Mouse (Mus musculus) hematopoietic stem cell, adult 5-6 weeks (primary cell): Measurements from ENCODE around the gene Abcb4. TPM values are rescaled to one million over a fixed set of nuclear protein-coding genes. Genes with fewer than 3 reads are reported as not detected.
"Not testable (repeated sequence)": the region's sequence is repeated elsewhere in the genome, so short reads cannot be mapped to it uniquely, and the experiment has no call there.

ENCODE experiments used
- ATAC-seq, 2 experiments: fragments of 125-278 bp in 1 of 2; replicated peaks in 1 of 2; 2 replicates each; pipeline ENCODE4 v1.8.0; 2016 to 2017; ENCODE audit warnings: inconsistent platforms in 2 of 2, mild to moderate bottlenecking in 2 of 2, moderate number of reproducible peaks in 2 of 2, low read depth in 1 of 2, moderate TSS enrichment in 1 of 2; ENCODE audit not compliant: low FRiP score in 2 of 2, poor library complexity in 2 of 2, severe bottlenecking in 2 of 2, insufficient read depth in 1 of 2, low TSS enrichment in 1 of 2
- total RNA-seq: library from RNA; stranded (forward); fragments of 172-1452, 232-1000 nt; gene quantifications from 2 replicates; pipeline ENCODE4 v1.2.3, GENCODE M21; 2017

Abcb4 gene
- total RNA-seq, 1 experiment from 2014 or later: 39.0 TPM

DNA sequence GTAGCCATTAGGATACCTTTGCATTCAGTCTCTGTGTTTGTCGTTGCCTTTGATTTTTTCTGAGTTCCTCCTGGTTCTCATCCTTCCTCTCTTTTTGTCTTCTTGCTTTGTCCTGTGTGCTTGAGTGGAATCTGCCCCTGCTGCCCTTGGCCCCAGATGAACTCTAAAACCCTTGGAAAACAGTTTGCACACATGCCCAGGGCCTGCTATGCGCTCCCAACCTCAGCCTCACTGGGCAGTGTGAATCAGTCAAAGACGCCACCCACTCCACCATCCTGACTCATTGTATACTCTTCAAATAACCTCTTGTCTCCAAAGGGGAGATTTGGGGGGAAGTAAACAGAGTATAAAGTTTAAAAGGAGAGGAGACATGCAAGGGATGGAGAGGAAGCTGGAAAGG, 4.7 kb downstream of the Abcb4 start:
- ATAC-seq: no peak

DNA sequence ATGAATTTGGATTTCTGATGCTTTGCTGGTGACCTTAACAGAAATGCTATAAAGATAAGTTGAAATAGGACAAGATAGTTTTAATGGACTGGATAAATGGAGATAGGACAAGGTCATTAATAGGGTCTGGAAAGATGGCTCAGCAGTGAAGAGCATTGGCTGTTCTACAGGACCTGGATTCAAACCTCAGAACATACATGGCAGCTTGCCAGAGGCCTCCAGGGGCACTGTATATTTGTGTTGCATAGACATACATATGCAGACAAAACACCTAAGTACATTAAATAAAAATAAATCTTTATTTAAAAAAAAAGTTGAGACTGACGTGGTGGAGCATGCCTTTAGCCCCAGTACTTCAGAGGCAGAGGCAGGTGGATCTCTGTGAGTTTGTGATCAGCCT, 7.5 kb downstream of the Abcb4 start:
- ATAC-seq: no peak

DNA sequence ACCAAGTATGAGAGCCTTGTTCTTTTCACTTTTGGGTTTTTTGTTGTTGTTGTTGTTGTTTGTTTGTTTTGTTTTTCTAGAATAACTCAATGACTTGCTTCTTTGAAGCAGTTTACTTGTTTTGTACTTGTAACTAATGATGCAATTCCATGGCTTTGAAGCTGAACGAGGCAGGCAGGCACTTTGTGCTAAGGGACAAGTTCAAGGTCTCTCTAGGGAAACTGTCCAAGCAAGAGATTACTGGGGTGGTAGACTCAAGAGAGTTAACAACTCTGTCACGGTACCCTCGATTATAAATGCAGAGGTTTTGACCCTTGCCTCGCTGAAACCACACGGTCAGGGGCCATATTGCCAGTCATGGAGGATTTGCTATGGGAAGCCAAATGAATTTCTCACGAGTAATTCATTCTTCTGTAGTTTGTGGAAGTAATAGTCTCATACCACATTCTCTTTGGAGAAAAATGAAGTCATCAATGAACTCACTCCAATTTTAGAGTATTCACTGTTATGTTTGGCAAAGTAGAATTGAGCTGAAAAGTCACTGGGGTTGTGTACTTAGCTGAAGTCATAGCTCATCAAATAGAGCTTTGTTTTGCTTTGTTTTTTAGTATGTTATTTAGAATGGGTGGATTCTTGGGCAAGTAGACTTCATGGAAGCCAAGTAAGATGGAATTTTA, 8.8 kb downstream of the Abcb4 start:
- ATAC-seq: no peak

DNA sequence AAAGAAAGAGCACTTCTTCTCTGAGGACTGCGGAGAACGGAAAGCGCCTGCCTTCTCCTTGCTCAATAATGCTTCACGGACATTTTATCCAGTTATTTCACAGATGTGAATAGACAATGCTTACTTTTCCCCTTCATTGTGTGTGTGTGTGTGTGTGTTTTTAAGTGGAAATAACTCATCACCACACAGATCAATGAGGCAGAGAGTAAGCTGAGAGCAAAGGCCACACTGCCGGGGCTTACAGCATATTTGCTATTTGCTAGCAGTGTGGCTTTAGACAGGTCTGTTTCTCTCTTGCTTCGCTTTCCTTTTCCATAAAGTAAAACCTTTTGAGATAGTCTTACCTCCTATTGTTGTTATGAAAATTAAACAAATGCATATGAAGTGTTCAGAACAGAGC, 11.0 kb downstream of the Abcb4 start:
- ATAC-seq: no peak

DNA sequence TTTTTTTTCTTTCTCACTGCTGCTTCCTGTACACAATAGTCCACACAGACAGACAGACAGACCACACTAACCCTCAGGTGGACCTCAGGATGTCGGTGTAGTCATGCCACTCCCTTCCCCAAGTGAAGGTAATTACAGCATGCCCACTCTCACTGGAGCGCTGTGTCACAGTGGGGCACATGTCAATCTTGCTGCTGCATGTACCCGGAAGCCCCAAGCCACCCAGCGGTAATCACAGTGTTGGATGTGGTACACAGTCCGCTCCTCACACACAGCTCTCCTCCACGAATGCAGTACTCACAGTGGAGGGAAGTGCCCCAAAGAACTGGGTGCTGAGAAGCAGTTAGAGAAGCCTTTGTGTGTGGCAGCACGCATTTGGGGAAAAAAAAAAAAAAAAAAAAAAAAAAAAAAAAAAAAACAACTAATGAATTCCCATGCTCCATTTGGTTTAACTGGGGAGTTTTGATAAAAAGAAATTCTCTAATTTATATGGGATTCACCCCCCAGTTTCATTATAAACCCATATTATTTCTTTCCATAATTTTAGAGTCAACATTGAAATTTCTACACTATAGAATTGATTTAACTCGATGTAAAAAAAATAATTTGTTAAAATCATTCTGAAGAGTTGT, 18.2 kb downstream of the Abcb4 start:
- peak; percentile 92 to 93 for ATAC-seq

DNA sequence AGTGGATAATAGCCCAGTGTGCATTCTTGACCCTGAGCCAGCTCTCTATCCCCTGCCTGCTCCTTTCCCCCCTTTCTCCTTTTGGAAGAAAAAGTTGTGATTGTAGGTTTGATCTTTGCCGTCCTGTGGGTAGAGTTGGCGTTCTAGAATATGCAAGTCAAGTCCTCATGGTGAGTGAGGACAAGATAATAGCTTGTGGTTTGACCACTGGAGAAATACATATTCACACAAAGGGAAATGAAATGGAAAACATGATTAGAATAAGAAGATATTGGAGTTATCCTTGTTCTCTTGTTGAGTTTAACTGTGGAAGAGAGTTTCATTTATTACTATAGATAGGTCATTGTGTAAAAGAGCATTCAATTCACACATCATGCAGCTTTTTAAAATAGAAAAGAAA, 22.9 kb downstream of the Abcb4 start:
- no peak for ATAC-seq

DNA sequence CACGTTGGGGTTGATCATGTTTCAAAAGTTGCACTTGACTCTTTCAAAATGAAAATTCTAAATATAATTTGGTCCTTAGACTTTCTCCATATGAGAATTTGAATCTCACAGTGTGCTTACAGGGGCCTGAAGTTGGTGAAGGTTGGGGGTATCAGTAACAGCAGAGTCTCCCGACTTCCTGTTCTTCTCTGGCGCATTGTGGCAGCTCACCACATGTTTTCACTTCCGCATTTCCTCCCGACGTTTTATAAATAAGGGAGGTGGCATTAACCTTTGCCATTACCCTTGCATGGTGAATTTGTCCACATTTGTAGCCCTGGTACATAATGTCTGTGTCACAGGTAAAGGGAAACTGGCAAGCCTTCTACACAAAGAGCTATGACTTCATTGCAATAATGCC, 23.6 kb downstream of the Abcb4 start:
- ATAC-seq: peak; percentile 97 to 99

DNA sequence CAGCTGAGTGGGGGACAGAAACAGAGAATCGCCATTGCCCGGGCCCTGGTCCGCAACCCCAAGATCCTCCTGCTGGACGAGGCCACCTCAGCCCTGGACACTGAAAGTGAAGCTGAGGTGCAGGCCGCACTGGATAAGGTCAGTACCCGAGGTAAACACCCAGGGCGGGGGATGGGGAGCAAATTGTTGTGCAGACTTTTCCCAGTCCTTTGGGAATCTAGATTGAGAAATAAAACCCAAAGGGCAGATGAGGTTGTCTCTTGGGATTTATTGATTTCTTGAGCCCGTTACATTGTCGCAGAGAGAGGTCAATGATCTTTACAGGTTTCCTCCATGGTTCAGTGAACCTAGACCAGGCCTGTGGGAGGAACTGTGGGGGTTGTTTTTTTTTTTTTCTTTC, 34.9 kb downstream of the Abcb4 start:
- ATAC-seq: no peak

DNA sequence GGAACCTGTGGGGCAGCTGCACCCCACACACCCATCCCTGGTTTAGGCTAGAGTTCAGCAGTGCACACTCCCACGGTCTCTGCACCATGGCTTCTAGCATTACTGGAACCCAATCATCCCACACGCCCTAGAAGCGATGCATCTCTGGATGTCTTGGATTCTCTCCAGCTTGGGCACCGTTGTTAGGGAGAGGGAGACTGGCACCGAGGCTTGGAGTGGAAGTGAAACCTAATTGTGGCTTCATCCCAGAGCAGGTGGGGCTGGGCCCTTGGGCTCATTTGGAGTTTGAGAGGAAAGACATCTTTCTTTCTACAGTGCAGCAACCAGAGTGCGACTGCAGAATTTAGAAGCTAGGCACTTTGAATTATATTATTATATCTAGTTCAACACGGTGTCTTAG, 44.4 kb downstream of the Abcb4 start:
- peak; percentile 22 to 39; a peak in 2 of 4 replicates for ATAC-seq

DNA sequence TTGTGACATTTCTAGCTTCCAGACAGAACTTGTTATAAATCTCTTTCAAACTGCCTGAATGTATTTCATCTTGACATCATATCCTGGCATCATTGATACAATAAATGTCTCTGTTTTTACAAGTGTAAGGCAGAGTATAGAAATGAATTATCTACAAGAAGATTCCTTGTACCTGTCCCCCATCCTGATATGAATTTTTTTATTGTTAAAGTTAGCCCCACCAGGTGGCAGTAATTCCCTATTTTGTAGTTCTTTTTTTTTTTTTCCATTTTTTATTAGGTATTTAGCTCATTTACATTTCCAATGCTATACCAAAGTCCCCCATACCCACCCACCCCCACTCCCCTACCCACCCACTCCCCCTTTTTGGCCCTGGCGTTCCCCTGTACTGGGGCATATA, 47.7 kb downstream of the Abcb4 start:
- not testable (repeated sequence) for ATAC-seq

DNA sequence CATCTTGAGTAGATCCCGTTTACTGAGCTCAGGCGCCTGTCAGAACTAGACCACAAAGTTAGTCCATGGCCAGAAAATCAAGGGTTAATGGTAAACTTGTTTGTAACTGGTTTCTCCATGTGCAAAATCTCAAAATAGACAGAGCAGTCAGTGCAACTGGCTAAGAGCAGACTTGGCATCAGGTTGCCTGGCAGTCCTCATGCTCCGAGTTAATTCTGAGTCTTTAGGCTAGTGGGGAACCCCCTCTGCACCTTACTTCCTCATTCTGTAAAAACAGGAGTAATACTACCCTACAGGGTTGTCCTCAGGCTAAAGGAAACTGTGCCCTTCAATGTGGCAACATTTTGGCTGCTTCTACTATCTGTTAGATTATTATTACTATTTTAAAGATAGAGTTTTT, 50.3 kb downstream of the Abcb4 start:
- ATAC-seq: peak; percentile 99 to 100

DNA sequence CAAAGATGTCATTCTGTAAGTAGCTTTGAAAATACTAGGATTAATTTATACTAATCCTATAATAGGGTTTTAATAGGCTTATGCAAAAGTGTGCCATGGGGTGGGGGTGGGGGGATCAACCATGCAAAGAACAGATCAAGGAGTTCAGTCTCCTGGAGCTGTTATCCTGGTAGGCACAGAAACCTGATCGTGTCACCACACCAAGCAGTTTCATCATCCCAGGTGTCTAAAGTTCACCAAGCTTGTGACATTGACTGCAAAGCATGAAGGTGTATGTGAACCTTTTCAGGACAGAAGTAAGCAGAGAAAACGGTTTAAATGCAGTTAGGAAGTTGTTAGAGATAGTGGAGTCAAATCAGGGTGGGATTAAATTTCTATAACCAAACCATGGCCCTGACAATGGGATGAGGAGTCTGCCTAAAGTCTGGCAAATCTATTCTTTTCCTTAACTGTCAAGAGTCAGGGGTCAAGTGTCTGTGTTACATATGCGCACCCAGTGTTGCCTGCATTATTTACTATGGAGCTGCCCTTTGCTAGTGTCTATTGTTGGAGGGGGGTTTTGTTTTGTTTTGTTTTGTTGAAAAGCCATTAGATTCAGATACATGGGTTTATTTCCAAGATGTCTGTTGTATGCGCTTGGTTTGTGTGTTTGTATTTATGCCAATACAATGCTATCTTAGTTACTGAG, 54.0 kb downstream of the Abcb4 start:
- no peak for ATAC-seq

DNA sequence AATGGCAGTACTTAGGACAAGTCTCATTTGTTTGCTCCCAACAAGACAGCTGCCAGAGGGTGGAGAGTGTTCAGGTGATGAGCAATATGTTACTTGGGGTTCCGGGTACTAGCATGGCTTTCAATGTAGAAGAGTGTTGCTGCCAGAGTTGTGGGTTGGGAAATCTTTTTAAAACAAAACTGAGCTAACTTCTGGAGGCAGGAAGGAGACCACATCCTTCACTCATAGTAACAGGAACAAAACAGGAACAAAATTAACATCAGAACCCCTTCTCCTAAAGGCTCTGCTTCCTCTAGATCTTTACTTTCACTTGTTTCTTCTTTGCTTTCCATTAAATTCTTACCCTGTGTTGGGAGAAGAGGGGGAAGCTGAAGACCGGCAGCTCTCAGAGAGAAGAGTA, 60.1 kb downstream of the Abcb4 start:
- ATAC-seq: peak; percentile 61 to 79

DNA sequence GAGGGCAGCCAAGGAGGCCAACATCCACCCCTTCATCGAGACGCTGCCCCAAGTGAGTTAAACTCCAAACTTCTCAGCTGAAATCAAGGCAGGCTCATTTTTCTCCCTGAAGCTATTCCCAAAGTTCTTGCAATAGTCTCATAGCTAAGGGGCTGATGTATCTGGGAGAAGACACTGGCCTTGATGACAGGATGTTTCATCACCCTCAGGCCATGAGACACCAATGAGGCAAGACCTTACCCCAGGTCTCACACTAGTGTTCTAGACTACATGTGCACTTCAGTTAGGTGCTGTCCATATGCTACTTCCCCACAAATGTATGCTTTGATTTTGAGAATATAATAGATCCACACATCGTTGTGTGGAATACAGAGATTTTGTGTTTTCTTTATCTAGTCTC, 62.0 kb downstream of the Abcb4 start:
- no peak for ATAC-seq

DNA sequence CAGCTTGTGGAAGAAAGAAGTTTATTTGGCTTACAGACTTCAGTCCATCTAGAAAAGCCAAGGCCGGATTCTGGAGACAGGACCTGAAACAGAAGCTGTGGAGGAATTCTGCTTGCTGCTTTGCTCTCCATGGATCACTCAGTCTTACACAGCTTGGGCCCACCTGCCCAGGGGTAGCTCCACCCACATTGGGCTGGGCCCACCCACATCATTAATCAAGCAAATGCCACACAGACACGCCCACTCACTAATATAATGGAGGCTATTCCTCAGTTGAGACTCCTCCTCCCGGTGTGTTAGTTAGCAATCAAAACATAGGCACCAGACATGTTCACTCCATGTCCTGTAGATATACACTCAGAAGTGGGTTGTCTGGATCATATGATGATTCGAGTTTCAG, 67.0 kb downstream of the Abcb4 start:
- no peak for ATAC-seq

DNA sequence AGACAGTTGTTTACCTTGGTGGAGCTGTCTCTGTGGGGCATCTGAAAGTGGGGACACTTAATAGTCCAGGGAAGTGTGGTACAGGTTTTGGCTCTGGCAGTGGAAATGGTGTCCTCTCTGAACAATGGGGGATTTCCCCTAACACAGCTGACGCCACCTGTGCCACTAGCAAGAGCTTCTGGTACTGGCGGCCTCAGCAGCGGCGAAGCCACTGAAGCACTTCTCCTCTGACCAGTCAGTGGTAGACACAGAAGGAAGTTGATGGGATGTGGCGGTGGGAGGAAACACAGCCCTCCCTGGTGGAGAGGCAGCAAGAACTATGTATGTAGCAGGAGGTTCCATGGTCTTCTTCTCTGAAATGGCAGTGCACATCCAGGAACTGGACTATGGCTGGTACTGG, 71.0 kb downstream of the Abcb4 start:
- peak; percentile 78 to 84 for ATAC-seq

DNA sequence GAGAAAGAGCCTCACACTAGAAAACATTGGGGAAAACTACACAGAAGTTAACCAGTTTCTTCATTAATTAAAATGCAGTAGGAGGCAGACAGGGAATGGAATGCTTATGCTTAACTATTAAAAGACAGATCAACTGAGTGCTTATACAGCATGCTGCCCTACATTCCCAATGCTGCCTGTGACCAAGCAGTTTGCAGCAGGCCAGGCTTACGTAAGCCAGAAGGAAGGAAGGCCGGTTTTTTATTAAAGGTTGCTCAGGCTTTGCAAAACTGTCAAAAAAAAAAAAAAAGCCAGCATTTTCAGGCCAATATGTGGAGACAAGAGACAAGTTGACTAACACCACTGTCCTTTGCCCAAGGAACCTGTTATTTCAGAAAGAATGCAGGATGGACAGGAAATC, 77.2 kb downstream of the Abcb4 start:
- ATAC-seq: peak in 1 of 2 experiments; percentile 32; a peak in 1 of 4 replicates

DNA sequence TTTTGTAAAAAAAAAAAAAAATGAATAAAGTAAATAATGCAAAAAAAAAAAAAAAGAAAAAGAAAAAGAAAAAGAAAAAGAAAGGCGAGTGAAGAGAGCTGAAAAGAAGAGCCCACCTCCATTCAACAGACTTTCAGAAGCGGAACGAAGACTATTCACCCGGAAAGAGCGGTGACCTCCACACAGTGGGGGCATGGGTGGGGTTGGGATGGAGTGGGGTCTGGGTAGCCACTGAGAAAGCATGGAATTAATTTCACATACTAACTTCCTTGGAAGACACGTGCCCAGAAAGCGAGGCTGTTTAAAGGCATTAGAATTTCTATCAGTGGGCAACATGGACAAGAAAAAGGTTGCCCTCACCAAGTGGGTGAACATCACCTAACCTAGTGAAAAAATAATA, 78.8 kb downstream of the Abcb4 start:
- no peak for ATAC-seq

DNA sequence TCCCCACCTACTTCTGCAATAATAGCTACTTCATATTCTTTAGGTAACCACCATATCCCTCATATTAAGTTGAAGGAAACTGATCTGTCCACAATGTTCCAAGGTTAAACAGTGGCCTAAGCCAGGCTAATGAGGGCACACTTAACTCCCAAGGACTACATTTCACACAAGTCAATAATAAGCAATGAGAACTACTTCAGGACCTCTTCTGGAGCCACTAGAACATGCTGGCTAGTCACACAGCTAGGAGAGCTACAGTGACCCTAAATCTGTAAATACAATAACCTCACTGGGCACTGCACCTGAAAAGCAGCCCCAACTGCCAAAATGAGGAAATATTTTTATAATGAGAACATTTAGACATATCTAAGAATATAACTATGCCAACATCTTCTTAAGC, 81.2 kb downstream of the Abcb4 start:
- ATAC-seq: no peak
